Mouse (Mus musculus) left cerebral cortex, adult 9 months (tissue): ENCODE results near the gene Dnajb5.
A peak's percentile ranks its signal among the peaks of the same experiment; 100 is the strongest.

Experiments used
- DNase-seq, 2 experiments: peaks; one replicate each; pipeline ENCODE4 v3.0.0; 2022; ENCODE audit warnings: low spot score in 2 of 2

Gene Dnajb5

DNA sequence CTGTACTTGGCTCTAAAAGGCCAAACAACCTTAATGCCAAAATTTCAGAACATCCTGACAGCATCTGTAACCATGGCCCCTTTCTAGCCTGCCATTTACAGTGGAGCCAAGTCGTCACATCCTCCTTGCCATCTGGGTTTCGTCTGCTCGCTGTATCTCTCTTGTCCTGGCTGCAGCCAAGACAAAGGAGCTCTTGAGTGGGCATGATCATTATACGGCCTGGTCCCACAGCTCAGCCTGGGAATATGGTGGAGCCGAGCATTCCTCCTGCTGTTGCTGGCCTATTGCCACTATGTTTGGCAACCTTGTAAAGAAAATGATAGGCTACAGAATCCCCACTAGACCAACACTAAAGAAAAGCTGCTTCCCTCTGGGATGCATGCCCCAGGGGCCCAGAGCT lies 6.3 kb upstream of the Dnajb5 start:
- DNase-seq: peak in 1 of 2 experiments; percentile 27

DNA sequence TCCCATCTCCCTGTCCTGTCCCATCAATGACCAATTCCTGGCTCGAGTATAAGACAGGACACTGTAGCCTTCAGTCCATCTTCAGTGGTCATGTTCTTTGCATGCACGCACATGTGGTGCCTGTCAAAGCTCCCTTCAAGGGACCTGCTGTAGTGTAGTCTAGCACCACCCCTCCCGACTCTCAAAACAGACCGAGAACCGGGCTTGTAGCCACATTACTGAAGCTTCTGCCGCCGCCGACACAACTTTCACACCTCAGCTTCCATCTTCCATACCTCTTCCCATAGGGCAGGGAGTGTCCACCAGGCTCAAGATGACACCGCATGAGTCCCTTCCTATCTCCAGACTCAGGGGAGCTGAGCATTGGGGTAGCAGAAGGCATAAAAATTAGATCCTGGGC lies 5.4 kb upstream of the Dnajb5 start:
- peak in 1 of 2 experiments; percentile 52 for DNase-seq

DNA sequence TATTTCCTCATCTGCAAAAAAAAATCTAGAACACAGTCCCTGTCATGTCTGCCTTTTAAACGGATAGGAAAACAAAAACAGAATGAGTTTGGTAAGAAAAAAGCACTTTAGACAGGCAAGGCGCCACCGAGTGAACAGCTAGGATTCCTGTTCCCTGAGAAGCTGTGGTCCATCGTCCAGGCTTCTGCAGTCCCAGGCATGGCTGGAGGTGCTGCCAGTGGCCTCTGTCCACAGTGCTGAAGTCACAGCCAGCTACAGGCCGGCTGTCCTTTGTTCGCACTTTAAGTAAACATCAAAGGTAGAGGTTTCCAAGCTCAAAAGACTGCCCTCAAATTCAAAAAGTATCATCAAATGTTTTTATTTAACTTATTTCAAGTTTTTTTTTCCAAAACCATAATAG lies 4.6 kb upstream of the Dnajb5 start:
- no peak for DNase-seq

DNA sequence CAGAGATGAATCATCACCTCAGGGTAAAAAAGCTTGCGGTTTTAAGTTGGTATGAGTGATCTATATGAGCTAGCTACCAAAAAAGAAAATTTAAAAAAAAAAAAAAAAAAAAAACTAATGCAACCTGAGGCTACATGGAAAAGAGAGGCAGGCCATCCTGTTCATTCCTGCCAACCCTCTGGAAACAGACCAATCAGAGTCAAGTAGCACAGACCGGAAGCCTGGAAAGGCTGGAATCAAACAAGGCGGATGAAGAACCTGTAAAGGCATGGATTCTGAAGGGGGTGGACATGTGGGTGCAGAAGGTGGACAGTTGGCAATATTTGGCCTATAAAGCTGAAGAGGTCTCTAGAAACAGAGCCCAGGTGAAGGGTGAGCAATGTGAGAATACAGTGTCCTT lies 4.2 kb upstream of the Dnajb5 start:
- DNase-seq: peak in 1 of 2 experiments; percentile 23

DNA sequence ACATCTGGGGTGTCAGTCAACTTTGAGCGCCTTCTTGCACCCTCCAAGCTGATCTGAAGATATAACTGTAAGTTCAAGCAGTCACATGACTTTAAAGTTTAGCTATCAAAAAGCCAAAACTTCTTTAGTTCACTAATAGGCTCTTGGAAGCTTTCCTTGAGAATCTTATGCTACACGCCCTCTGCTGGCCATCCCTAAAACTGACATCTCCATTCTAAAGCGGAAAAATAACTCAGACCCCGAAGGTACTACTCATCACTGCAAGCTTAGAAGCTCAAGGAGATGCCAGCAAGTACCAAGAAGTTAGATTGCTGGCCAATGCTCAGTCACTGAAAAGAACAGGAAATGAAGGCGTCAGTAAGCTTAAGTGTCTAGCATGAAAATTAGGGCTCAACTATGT lies 3.7 kb upstream of the Dnajb5 start:
- peak in 1 of 2 experiments; percentile 86 for DNase-seq

DNA sequence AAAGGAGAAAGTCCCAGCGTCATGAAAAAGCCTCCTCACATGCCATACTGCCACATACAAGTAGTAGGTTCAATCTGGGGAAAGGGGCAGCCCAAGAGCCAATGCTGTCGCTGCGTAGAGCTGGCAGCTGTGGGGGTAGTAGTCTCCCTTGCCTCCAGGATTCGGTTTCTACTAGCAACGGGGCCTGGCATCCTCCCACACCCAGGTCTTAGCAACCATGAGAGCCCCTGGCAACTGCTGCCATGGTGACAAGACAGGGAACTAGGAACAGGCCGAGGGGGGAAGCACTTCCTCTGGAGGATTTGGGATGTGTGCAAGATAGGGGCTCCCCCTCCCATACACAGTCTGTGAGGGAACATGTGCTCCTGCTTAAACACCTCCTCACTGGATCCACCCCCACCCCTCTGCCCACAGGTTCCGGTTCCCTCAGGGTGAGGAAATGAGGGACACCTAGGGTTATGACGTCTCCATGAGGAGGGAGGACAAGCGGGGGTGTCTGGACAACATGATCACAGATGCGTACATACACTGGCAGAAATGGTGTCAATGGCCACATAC lies 2.8 kb upstream of the Dnajb5 start:
- peak; percentile 93 to 95 for DNase-seq

DNA sequence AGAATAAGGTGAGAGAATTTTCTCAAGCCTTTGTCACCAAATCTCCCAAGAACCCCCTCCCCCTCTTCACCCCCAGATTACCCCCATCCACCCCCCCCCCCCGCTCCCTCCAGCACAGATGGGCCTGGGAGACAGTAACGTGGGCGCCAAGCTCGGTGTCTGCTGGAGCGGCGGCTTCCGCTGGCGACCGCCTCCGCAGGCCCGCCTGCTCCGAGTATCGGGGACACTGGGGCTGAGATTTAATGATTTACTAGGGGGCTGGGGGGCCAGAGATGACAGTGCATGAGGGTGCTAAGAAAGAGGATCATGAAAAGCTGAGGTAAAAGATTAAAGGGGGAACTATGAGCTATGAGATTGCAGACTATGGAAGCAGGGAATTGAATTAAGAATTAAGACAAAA lies 1.1 kb upstream of the Dnajb5 start:
- peak in 1 of 2 experiments; percentile 63 for DNase-seq

DNA sequence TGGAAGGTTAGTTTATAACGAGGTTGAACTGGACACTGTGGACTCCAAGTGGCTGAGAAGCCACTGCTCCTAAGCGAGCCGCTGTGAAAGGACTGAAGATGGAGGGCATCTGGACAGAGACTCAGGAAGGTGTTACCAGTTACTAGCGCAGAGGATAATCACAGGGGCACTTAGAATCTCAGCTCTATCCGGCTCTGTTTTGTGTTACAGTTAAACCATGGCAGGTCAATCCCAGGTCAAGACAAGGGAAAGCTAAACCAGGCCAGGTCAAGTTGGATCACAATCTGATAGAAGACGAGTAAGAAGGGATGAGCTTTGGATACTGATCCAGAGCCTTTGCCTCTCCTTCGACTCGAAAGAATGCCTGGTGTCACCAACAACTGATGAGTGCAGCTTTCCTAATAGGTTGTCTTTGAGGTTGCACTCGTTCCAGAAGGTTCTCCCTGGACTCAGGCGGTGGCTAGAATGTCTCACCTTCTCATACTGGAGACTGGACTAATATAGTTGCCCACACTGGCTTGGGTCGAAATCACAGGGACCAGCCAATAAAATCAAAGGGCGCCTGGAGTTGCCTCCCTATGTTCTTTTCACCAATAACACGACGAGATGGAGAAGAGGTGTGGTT lies 451 bp upstream of the Dnajb5 start:
- no peak for DNase-seq

DNA sequence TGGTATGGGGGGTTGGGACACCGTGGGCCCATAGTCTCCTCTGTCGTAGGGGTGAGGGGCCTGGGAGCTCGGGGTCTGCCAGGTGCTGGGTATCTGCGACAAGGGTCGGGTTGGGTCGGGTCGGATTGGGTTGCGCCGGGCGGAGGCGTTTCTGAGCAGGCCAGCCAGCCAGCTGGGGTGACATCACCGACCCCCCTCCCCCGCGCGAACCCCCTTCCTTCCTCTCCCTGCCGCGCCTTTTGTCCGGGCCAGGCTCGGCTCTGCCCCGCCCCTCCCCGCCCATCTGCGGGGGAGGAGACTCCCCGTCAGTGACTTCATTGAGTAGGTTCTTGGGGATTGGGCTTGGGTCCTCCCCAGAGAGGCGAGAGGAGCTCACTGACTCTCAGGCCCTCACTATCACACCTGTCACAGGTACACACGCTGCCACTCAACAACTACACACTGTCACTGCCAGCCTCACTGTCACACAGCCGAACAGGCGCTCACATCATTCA lies 498 bp downstream of the Dnajb5 start:
- DNase-seq: peak in 1 of 2 experiments; percentile 88

DNA sequence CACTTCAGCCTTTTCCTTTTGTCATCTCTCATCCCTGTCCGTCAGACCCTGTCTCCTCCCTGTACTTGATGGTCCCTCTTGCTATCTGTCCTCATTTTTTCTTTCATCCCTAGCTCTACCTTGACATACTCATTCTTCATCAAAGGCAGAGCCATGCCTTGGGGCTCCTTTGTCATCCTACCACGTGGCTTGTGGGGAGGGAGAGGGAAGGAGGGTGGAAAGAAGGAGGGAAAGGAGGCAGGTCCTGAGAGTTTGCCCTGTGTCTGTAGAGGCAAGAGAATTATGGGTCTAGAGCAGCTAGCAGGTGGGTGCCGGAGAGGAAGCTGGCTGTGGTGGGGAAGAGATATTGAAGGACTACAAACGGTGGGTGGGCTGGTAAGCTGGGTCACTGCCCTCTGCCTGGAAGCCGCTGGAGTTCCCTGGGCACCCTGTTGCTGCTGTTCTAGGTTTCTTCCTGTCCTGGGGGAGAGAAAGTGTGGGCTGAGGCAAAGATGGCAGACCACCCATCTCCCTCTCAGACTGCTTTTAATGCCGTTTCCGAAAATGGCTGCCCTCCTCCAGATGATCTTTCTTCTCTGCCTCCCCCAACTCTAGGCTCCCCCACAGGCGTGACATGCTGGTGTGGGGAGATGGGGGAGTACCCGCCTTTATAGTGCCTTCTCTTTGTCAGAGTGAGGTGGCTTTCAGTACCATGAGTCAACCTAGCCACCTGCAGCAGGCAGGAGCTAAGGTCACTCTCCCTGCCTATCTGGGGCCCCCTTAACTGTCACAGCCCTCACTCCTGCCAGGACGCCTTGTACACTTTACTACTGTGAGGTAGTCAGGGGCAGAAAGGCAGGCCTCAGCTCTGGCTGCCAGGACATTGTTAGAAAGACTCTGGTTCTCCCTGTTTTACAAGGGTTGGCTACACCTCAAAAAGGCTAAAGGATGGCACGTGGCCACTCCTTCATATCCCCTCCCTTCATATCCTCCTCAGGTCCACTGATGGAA lies 1.9 kb downstream of the Dnajb5 start:
- DNase-seq: peak in 1 of 2 experiments; percentile 30

DNA sequence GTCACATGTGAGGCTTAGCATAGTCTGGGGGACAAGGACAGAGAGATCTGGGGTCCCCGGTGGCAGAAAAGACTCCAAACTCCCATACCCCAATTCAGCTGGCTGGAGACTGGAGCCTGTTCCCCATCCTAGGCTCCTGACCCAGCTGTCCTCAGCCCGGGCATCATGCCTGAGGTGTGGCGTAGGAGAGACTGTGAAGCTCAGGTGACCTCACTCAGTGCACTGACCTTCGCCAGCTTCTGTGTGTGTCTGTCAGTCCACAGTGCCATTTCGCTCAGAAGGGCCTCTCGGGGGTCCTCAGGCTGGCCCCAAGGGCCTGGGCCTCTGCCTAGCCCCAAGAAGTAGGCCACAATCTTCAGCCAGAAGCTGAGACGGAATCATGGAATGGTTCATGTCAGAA lies 2.9 kb downstream of the Dnajb5 start:
- no peak for DNase-seq

DNA sequence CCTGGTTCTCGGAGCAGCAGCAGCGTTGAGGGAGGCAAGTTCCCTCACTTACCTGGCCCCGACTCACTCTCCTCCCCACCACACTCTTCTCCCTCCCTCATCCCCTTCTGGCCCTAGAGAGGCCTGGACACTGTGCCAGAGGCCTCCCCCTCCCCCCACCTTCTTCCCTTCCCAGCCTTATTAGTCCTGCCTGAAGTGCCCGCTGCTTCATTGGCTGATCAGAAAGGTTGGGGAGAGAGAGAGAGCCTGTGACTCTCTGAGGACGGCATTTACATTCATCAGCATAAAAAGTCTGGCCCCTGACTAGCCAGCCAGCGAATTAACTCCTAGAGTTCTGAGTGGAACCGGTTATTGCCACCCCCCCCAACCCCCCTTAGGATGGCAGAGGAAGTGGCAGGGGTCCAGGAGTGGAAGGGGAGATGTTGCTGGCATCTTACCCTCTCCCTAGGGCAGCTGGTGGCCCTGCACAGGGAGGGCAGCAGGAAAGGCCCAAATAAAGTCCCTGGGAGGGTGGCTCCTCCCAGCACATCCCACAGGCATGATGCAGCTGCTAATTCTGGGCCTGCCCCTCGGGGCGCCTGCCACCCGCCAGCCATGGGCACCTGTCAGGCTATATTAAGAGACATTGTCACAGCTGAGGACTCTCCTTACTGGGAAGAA lies 4.0 kb downstream of the Dnajb5 start:
- peak in 1 of 2 experiments; percentile 50 for DNase-seq

DNA sequence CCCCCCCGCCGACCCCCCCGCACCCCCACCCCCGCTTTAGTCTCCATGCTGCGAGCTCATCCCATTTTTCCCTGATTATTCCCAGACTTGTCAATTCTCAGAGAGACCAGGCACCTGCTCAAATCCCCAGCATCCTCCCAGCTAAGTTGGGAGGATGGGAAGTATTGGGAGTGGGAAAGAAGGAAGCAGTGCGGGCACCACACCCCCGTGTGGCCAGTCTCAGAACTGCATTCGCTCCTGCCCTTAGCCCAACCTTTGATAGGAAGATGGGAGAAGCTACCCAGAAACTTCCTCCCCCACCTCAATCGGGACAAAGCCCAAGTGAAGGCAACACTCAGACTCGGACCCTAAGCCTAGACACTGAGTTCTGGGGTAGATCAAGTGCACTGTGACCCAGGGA lies 4.7 kb downstream of the Dnajb5 start:
- DNase-seq: peak in 1 of 2 experiments; percentile 88

DNA sequence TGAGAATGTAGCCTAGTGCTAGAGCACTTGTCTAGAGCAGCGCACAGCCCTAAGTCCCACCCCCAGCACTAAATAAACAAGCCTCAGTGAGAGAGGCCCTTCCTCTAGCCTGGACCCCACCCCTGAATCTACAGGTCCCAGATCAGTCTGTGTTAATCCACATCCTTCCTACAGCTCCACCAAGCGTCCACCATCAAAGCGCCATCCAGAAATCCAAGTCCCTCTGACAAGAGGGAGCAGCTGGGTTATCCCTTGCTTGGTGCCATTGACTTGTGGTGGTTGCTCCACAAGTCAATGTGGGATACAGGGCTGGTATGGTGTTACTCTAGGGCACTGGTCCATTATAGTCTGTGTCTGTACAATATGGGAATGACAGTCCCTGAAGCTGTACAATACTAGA lies 5.6 kb downstream of the Dnajb5 start:
- DNase-seq: no peak

DNA sequence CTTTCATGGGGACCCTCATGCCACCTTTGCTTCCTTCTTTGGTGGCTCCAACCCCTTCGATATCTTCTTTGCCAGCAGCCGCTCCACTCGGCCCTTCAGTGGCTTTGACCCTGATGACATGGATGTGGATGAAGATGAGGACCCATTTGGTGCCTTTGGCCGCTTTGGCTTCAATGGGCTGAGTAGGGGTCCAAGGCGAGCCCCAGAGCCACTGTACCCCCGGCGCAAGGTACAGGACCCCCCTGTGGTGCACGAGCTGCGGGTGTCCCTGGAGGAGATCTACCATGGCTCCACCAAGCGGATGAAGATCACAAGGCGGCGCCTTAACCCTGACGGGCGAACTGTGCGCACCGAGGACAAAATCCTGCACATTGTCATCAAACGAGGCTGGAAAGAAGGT lies 7.0 kb downstream of the Dnajb5 start:
- no peak for DNase-seq

DNA sequence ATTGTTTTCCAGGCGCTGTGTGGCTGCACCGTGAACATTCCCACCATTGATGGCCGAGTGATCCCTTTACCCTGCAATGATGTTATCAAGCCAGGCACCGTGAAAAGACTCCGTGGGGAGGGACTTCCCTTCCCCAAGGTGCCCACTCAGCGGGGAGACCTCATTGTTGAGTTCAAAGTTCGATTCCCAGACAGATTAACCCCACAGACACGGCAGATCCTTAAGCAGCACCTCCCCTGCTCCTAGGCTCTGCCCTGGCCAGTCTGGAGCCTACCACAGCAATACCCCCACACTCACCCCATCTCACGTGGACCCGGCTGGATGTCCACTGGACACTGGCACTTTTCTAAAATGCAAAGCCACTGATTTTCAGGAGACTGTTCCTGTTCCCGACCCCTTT lies 7.7 kb downstream of the Dnajb5 start:
- DNase-seq: no peak

DNA sequence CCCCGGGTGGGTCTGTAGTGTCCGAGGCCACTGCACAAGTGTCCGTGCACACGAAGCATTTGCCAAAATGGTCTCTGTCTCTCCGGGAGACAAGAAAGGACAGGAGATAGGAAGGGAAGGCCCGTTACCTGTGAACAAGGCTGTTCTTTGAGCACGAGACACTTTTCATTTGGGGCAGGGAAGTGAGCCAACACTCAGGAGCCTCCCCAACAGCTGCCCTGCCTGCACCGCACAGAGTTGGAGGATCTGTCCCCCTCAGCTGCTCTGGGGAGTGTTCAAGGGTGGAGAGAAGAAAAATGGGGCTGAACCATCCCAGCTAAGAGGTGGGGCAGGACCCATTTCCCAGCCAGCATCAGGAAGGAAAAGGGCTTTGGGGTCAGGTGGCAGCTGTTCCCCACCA lies 8.4 kb downstream of the Dnajb5 start:
- DNase-seq: no peak

DNA sequence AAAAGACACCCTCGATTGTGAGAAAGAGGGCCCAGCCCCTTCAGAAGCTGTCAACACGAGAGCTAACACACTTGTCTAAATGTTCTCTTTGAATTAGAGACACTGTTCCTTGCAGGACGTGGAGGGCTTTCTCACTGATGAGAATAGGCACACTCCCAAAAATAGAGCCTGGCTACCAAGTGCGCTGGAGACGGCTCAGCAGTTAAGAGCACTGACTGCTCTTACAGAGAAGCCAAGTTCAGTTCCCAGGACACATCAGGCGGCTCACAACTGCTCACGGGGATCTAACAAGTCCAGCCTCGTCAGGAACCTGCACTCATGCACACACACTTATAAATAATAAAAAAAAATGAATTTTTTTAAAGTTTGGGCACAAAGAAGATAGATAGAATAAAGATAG lies 9.3 kb downstream of the Dnajb5 start:
- no peak for DNase-seq

DNA sequence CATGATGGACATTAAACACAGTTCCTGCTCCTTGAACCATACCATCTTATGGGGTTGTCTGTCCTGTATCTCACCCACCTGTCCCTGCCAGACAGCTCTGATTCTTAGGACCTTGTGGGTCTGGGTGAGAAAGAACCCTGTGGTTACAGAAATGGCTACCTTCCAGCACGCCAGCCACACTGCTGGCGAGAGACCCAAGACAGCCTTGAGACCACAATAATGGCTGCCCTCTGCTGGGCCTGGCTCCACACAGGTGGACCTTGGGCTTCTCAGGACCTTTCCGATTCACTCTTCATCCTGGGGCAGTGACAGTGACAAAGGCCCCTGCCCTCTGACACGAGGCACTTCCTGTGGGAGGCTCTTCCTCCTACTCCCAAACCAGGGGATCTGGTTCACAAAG lies 9.8 kb downstream of the Dnajb5 start:
- no peak for DNase-seq

DNA sequence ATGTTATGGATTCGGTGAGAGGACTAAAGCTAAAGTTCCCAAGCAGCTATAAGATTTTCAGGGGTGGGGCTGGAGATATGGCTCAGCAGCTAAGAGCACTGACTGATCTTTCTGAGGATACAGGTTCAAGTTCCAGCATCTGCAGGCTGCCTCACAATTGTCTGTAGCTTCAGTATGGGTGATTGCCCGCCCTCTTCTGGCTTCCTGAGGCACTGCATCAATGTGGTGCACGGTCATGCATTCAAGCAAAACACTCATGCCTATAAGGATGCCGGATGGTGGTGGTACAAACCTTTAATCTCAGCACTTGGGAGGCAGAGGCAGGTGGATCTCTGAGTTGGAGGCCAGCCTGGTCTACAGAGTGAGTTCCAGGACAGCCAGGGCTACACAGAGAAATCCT lies 12.0 kb downstream of the Dnajb5 start:
- DNase-seq: peak in 1 of 2 experiments; percentile 79

DNA sequence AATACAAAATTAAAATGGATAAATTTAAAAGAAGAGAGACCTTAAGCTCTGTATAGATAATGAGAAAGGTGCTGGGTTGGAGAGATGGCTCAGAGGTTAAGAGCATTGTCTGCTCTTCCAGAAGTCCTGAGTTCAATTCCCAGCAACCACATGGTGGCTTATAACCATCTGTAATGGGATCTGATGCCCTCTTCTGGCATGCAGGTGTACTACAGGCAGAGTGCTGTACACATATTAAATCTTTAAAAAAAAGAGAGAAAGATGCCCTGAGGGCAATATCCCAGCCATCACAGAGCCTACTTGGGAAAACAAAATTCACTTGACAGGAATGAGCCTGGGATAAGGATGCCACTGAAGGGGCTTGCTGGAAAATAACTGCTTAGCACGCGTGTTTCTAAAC lies 13.9 kb downstream of the Dnajb5 start:
- DNase-seq: no peak
